Mouse (Mus musculus): ENCODE results near the gene Sgo1.

GRCm38 (mm10) chr17:53628131-53628530 lies 61.0 kb downstream of the Sgo1 start:
- TF ChIP-seq CTCF (IDR thresholded peaks at IDR 0.05; ENCODE audit: low read depth) (no peak), EP300 (optimal IDR thresholded peaks at IDR 0.05) (no peak)
